Mouse (Mus musculus) limb, embryonic 13.5 days (tissue): ENCODE data around the gene Rftn2. TPM values are rescaled to one million over a fixed set of nuclear protein-coding genes. Genes with fewer than 3 reads are reported as not detected.

ENCODE experiments used
- ATAC-seq: fragments of 200-750 bp; cut with Nextera tagmentation; 2 replicates; pipeline ENCODE4 v1.8.0; 2017; ENCODE audit warnings: low read depth, moderate number of reproducible peaks, moderate TSS enrichment; ENCODE audit not compliant: low FRiP score
- H3K27ac ChIP-seq: fragments of 300-500 bp; sonication (generic); 2 replicates; pipeline ENCODE4 v1.5.1; 2015; ENCODE audit warnings: inconsistent platforms, mild to moderate bottlenecking, moderate library complexity
- H3K27me3 ChIP-seq: fragments of 300-500 bp; sonication (generic); 2 replicates; pipeline ENCODE4 v1.6.1; 2015; ENCODE audit warnings: mild to moderate bottlenecking, inconsistent platforms
- H3K36me3 ChIP-seq: fragments of 300-500 bp; sonication (generic); 2 replicates; pipeline ENCODE4 v1.6.1; 2015; ENCODE audit warnings: inconsistent platforms, mild to moderate bottlenecking, moderate library complexity
- H3K4me1 ChIP-seq: fragments of 300-500 bp; sonication (generic); 2 replicates; pipeline ENCODE4 v1.6.1; 2015; ENCODE audit warnings: inconsistent platforms
- H3K4me2 ChIP-seq: fragments of 300-500 bp; sonication (generic); replicated peaks from 2 replicates; pipeline ENCODE4 v1.6.1; 2015; ENCODE audit warnings: inconsistent platforms, mild to moderate bottlenecking, moderate library complexity
- H3K4me3 ChIP-seq: fragments of 300-500 bp; sonication (generic); 2 replicates; pipeline ENCODE4 v1.5.1; 2015; ENCODE audit warnings: moderate library complexity, mild to moderate bottlenecking, inconsistent platforms
- H3K9ac ChIP-seq: fragments of 300-500 bp; sonication (generic); 2 replicates; pipeline ENCODE4 v1.6.1; 2015; ENCODE audit warnings: mild to moderate bottlenecking, inconsistent platforms
- H3K9me3 ChIP-seq: fragments of 300-500 bp; sonication (generic); 2 replicates; pipeline ENCODE4 v1.6.1; 2016; ENCODE audit warnings: inconsistent platforms
- WGBS: fragments of 180-500 bp; shearing (Covaris S2); methylation state at CpG from one replicate; pipeline ENCODE4 v1.1.7; 2015; 5-methylcytosine and 5-hydroxymethylcytosine counted together
- polyA plus RNA-seq: library from polyadenylated mRNA; unstranded; fragments of >200 nt; fragmentation: Nextera tagmentation; extraction: Ambion mirVana; gene quantifications from 2 replicates; pipeline ENCODE4 v1.2.1, GENCODE M21; 2015

Gene Rftn2
- polyA plus RNA-seq: 34.5 and 37.0 TPM in 2 replicates

DNA sequence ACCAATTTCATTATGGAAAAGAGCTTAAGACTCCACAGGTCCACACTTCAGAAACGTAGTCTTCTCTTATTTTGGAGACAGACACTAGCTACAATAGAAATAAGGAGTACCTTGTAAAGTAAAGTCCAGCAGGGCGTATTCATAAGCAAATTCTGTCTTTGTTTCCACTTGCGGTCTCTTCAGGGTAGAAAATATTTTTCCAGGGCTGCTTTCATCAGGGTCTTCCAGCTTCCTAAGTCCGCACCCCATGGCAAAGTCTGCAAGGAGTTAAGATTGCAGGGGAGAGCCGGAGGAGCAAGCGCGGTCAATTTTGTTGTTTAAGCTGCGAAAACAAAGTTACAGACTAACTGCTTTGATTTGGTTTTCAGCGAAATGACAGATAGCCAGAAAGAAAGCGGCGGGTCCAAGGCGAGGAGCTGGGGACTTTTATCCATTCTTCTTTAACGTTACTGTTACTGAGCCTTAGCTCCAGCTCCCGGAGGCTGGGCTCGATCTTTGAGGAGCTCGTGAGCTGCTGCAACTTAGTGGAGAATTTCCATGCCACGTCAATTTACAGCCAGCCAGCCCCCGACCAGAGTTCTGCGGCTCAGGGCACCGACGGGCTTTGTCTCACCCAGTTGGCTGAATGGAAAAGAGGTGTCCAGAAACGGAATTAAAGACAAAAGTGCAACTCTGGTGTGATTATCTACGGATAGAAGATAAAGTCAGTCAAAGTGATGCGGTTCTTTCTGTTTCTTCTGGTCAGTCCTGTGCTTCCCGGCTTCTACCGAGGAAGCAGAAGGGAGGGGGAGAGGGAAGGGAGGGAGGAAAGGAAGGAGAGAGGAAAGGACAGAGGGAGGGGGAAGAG is at the start of gene Rftn2:
Rftn2 (minus strand) TSS at position 772 of the 847 bp plus-strand sequence.
- Histone ChIP-seq H3K4me3 (peak within 1 kb of the TSS; percentile 64), H3K27me3 (no peaks in the 10 kb centered on the region), H3K9me3 (no peaks in the 10 kb centered on the region), H3K9ac (peak within 1 kb of the TSS; percentile 80), H3K27ac (peak within 1 kb of the TSS; percentile 93), H3K36me3 (no peaks in the 10 kb centered on the region; the same call in 1 of the 2 replicates), H3K4me1 (peaks cover 37% of the 10 kb centered on the region), H3K4me2 (peak within 1 kb of the TSS; percentile 63)
- 1% methylated on average over 26 of the region's 26 CpGs for WGBS
- ATAC-seq: peak; percentile 66; the same call in 1 of the 2 replicates

DNA sequence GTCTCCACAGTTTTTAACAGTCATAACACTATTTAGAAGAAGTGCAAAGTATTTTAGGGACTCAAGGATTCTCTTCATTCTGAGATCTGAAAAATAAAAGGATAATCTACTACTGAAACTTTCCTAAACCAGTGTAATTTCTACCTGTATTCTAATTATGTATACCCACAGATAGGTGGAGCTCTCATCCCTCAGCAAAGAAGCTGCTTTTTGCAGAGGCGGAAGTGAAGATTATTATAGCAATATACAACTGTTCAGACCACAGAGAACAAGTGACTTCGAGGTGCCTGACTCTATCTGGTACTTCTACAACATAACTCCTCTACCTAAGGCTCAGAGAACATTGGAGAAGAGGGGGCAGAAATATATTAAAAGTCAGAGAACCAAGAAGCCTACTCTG is 38.9 kb upstream of the Rftn2 start:
- no peak overlapping the region for H3K4me3 ChIP-seq
- H3K4me1 ChIP-seq: no peaks in the 10 kb centered on the region
- H3K9ac ChIP-seq: no peak overlapping the region
- no peak overlapping the region for H3K27ac ChIP-seq
- H3K9me3 ChIP-seq: no peaks in the 10 kb centered on the region
- no peak overlapping the region for H3K4me2 ChIP-seq
- no peaks in the 10 kb centered on the region for H3K27me3 ChIP-seq
- no peaks in the 10 kb centered on the region for H3K36me3 ChIP-seq
- 73% methylated on average over 2 of the region's 2 CpGs for WGBS
- no peak for ATAC-seq

DNA sequence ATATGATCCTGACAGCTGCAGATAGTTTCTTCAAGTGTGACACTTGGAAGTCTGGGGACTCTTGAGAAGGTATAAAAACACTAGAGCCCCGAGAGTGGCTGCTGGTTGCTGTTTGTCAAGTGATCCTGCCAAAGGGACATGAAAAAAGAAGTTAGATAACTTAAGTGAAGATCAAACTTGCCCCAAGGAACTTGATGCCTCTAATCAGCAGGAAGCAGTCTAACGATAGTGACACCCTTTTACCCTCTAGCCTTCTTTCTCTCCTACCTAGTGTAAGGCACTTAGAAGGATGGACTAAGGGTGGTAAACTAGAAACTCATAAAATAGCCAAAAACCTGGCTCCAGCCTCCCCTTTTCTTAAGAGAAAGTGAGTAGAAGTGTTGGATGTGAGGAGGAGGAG is 37.8 kb upstream of the Rftn2 start:
- H3K36me3 ChIP-seq: no peaks in the 10 kb centered on the region
- H3K4me2 ChIP-seq: no peak overlapping the region
- WGBS: 28% methylated on average over 2 of the region's 2 CpGs
- no peaks in the 10 kb centered on the region for H3K4me1 ChIP-seq
- H3K27me3 ChIP-seq: no peaks in the 10 kb centered on the region
- H3K4me3 ChIP-seq: no peak overlapping the region
- ATAC-seq: no peak
- H3K9ac ChIP-seq: no peak overlapping the region
- H3K27ac ChIP-seq: no peak overlapping the region
- no peaks in the 10 kb centered on the region for H3K9me3 ChIP-seq

DNA sequence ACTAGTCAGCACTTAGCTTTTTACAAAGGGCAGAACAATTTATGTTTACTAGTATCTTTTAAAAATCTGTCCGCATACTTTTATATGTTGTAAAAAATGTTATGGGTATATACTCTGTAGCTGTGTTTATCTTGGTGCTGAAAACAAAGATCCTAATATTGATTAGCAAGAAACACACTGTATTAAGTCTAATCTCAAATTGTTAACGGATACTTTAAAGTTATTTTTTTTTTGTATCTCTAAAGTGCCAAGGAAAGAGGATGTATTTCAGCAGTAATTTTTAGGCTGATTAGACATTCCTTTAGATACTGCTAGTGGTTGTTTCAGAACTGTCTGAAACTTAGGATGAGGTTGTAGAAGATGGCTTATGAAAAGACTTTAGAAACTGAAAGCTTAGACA is 19.8 kb upstream of the Rftn2 start:
- Histone ChIP-seq H3K4me2 (no peak overlapping the region), H3K36me3 (no peaks in the 10 kb centered on the region), H3K9me3 (no peaks in the 10 kb centered on the region), H3K27me3 (no peaks in the 10 kb centered on the region), H3K9ac (no peak overlapping the region), H3K4me1 (peaks cover 7% of the 10 kb centered on the region; the same call in 1 of the 2 replicates), H3K4me3 (no peak overlapping the region), H3K27ac (no peak overlapping the region)
- no peak for ATAC-seq
- WGBS: 60% methylated on average over 2 of the region's 2 CpGs

DNA sequence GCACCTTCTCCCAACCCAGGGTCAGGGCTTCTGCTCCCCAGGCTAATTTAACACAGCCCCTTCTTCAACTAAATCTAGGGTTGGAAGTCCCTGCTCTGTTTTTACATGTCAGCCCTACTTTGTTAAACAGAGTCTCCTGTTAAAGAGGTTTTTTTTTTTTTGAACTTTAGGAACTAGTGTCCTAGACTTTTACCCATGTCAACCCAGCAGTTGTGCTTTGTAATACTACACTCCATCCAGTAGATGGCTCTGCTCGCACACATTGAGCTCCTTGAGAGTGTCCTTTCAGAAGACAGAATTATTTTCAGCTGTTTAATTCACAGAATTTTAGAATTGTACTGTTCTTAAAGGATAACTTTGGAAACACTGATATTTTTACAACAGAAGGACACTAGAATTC is 12.7 kb upstream of the Rftn2 start:
- ATAC-seq: no peak
- 2% methylated on average over 1 of the region's 1 CpGs for whole genome bisulfite sequencing

DNA sequence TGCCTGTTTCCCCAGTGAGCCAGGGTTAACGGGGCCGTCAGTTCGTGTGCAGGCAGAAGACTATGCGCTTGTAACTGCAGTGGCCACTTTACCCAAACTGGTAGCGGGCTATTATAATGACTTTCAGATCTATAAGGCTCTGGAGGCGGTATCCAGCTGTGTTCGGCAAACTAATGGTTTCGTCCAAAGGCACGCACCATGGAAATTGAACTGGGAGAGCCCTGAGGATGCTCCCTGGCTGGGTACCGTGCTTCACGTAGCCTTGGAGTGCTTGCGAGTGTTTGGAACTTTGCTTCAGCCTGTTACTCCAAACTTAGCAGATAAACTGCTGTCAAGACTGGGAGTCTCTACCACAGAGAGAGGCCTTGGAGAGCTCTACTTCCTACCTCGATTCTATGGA is 11.9 kb upstream of the Rftn2 start:
- no peaks in the 10 kb centered on the region for H3K27me3 ChIP-seq
- peak overlapping the region; percentile 80 for H3K9ac ChIP-seq
- WGBS: 21% methylated on average over 13 of the region's 13 CpGs
- H3K9me3 ChIP-seq: no peaks in the 10 kb centered on the region
- no peak overlapping the region for H3K27ac ChIP-seq
- H3K4me1 ChIP-seq: peaks cover 37% of the 10 kb centered on the region
- ATAC-seq: no peak
- H3K4me2 ChIP-seq: peak overlapping the region; percentile 98
- no peaks in the 10 kb centered on the region for H3K36me3 ChIP-seq
- peak overlapping the region; percentile 83 for H3K4me3 ChIP-seq

More for the DNA sequence above, 12.7 kb upstream of the Rftn2 start:
- Histone ChIP-seq H3K36me3 (no peaks in the 10 kb centered on the region), H3K9me3 (no peaks in the 10 kb centered on the region), H3K4me3 (peak overlapping the region; percentile 83), H3K27me3 (no peaks in the 10 kb centered on the region), H3K9ac (no peak overlapping the region), H3K4me1 (peaks cover 37% of the 10 kb centered on the region), H3K27ac (no peak overlapping the region), H3K4me2 (peak overlapping the region; percentile 98)

DNA sequence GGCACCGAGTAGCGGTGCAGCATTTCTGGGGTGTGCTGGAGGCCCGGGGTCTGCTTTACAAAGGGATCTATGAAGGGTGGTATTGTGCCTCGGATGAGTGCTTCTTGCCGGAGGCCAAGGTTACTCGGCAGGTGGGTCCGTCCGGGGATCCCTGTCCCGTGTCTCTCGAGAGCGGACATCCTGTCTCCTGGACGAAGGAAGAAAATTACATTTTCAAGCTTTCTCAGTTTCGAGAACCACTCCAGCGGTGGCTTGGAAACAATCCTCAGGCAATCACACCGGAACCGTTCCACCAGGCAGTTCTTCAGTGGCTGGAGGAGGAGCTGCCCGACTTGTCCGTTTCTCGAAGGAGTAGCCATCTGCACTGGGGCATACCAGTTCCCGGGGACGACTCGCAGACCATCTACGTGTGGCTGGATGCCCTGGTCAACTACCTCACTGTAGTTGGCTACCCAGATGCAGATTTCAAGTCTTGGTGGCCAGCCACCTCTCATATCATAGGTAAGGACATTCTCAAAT is 11.1 kb upstream of the Rftn2 start:
- Histone ChIP-seq H3K4me3 (peak overlapping the region; percentile 83), H3K4me1 (peaks cover 37% of the 10 kb centered on the region), H3K27me3 (no peaks in the 10 kb centered on the region), H3K27ac (peak overlapping the region; percentile 23; the same call in 1 of the 2 replicates), H3K9ac (peak overlapping the region; percentile 80), H3K36me3 (no peaks in the 10 kb centered on the region), H3K4me2 (peak overlapping the region; percentile 98), H3K9me3 (no peaks in the 10 kb centered on the region)
- ATAC-seq: no peak
- WGBS: under 1% methylated on average over 23 of the region's 23 CpGs

DNA sequence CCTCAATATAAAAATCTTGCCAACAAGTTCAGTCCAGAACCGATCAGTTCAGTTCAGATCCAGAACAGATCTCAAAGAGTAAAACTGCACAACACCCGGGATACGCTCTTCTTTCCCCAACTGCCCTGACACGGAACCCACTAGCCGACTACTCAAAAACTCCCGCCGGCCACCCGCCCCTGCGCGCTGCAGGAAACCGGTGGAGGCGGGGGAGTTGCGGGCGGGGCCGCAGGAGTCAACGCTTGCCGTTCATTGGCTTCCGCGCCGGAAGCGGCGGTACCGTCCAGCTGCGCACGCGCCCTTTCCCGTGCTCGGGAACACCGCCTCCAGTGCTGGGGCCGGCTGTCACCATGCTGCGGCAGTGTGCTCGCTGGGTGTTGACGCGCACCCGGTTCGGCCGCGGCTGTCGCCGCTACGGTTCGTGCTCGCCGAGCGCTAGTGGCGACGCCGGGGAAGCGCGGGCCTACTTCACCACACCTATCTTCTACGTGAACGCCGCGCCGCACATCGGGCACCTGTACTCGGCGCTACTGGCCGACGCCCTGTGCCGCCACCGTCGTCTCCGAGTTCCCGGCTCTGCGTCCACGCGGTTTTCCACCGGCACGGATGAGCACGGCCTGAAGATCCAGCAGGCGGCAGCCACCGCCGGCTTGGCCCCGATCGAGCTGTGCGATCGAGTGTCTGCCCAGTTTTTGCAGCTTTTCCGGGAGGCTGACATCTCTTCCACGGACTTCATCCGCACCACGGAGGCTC is 10.5 kb upstream of the Rftn2 start, which contains the start of gene Mars2:
Mars2 (plus strand) TSS at position 288 of the 753 bp plus-strand sequence.
- H3K27ac ChIP-seq: peak within 1 kb of the TSS; percentile 23; the same call in 1 of the 2 replicates
- H3K4me1 ChIP-seq: peaks cover 37% of the 10 kb centered on the region
- H3K9me3 ChIP-seq: no peaks in the 10 kb centered on the region
- no peaks in the 10 kb centered on the region for H3K27me3 ChIP-seq
- H3K4me3 ChIP-seq: peak within 1 kb of the TSS; percentile 83
- H3K4me2 ChIP-seq: peak within 1 kb of the TSS; percentile 98
- peak within 1 kb of the TSS; percentile 80 for H3K9ac ChIP-seq
- H3K36me3 ChIP-seq: no peaks in the 10 kb centered on the region
- peak; percentile 99 for ATAC-seq
- WGBS: under 1% methylated on average over 82 of the region's 82 CpGs

DNA sequence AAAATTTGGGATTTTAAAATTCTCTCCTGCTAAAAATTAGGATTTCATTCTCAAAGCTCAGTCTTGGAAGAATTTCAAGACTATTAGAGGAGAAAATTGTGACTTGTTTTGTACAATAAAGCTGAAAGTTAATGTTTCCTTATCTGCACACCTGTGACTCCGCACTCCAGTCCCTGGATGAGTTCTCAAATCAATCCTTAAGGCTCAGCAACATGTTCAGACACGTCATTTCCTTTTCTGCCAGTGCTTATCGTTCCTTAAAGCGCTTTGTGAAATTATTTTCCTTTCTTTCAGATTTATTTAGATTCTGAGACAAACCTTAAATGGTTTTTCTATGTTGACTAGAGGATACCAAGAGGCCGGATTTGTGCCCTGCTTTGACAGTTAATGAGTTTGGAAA is 9.9 kb upstream of the Rftn2 start:
- Histone ChIP-seq H3K36me3 (no peaks in the 10 kb centered on the region), H3K27me3 (no peaks in the 10 kb centered on the region), H3K9ac (peak overlapping the region; percentile 57), H3K4me3 (peak overlapping the region; percentile 83), H3K4me1 (peaks cover 31% of the 10 kb centered on the region), H3K4me2 (peak overlapping the region; percentile 98), H3K27ac (no peak overlapping the region), H3K9me3 (no peaks in the 10 kb centered on the region)
- ATAC-seq: no peak
- WGBS: 39% methylated on average over 5 of the region's 5 CpGs

DNA sequence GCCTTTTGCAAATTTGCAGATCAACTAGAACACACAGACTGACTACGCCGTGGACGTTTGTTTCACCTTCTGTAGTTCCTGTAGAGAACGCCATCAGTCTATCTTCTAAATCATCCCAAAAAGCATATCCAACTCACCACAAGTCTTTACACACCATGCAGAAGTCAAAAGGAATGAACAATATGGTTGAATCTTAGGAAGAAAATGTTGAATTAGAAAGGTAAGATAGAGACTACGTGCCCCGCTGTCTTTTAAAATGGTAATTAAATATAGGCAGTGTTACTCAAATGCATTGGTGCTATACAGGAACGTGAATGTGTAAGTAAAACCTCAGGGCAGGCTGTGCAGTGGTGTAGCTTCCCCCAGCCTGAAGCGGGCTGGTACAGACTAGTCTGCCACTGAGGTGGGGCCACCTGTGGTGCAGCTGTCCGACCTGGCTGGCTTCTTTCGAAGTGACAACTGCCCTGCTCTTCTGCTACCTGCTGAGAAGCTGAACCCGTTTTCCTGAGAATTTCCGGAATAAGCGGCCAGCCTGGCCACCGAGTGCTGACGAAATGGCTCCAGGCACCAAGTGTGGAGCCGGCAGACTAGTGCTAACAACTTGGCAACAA is 8.4 kb upstream of the Rftn2 start:
- ATAC-seq: no peak
- Histone ChIP-seq H3K36me3 (no peaks in the 10 kb centered on the region), H3K4me3 (no peak overlapping the region), H3K27ac (no peak overlapping the region), H3K4me1 (peaks cover 17% of the 10 kb centered on the region), H3K4me2 (no peak overlapping the region), H3K9ac (no peak overlapping the region), H3K27me3 (no peaks in the 10 kb centered on the region), H3K9me3 (no peaks in the 10 kb centered on the region)
- WGBS: 52% methylated on average over 16 of the region's 16 CpGs

DNA sequence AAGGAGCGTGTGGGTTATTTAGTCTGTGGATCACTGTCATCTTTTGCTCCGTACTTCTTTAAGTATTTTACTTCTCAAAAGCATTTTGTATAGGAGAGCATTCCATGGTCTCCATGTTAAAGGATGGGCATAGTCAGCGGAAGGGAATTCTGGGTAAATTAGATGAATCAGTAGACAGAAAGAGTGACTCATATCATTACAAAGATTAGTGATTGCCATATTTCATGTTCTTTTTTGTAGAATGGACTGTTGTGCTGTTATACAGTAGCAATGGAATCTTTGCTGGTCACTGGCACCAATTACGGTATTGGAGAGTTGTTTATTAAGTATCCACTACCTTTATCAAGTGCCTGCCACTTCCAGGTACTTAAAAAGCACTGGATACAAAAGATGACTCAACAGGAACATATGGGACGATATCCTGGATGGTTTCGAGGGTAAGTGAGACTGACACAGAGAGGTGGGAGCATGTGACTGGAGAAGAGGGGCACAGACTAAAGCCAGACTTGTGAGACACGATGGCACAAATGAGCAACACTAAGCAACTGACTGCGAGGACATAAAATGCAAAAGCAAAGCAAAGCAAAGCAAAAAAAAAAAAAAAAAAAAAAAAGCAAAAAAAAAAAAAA is 1.8 kb upstream of the Rftn2 start:
- H3K9ac ChIP-seq: no peak overlapping the region
- no peak overlapping the region for H3K4me3 ChIP-seq
- no peaks in the 10 kb centered on the region for H3K9me3 ChIP-seq
- no peak overlapping the region for H3K4me2 ChIP-seq
- no peaks in the 10 kb centered on the region for H3K27me3 ChIP-seq
- H3K4me1 ChIP-seq: peaks cover 16% of the 10 kb centered on the region
- H3K36me3 ChIP-seq: no peaks in the 10 kb centered on the region
- WGBS: 88% methylated on average over 8 of the region's 8 CpGs
- no peak for ATAC-seq
- H3K27ac ChIP-seq: no peak overlapping the region
